Mouse (Mus musculus) cerebellum, postnatal 36 days (tissue): Measurements from ENCODE around the gene Xcl1.

ENCODE experiments used
- DNase-seq, 2 experiments: peaks; one replicate each; pipeline ENCODE4 v3.0.0; 2021 to 2022; ENCODE audit warnings: mixed read lengths in 2 of 2

Xcl1 gene

GRCm38 (mm10) chr1:164935477-164936044 is at the start of gene Xcl1:
TSS of gene Xcl1 (minus strand) at chr1:164935527.
- no peak for DNase-seq

DNA sequence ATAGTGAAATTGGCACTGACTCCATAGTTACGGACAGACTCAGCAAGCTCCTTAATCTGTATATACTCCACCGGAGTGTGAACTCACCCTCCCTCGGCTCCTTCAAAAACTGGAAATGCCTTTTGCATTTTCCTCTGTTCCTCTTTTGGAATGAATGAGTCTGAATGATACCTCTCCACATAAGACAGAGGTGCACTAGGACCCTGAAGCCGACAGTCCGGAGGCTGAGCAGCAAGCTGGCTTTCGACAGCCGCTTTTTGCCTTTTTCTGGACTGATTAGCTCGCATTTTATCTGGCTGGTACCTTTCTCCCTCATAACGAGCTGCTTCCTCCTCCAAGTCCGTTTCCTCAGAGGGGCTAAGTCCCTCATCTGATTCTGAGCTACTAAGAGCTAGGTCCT is 49.4 kb upstream of the Xcl1 start:
- DNase-seq, result peak; percentile 25 to 34

DNA sequence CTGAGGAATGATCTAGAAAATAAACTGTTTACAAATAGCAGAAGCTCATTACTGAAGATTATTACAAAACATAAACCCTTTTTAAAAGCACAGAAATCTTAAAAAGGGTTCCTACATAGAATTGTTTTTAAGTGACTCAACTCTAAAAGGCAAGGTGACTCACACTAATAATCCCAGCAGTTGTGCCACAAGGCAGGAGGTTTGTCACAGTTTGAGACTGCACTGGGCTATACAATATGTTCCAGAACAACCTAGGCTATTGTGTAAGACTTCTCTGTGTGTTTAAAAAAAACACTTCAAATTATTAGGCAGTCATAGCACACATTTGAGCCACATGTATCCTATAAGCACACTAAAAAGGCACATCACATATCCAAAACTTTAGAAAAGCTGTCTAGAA is 42.0 kb upstream of the Xcl1 start:
- DNase-seq, result no peak

DNA sequence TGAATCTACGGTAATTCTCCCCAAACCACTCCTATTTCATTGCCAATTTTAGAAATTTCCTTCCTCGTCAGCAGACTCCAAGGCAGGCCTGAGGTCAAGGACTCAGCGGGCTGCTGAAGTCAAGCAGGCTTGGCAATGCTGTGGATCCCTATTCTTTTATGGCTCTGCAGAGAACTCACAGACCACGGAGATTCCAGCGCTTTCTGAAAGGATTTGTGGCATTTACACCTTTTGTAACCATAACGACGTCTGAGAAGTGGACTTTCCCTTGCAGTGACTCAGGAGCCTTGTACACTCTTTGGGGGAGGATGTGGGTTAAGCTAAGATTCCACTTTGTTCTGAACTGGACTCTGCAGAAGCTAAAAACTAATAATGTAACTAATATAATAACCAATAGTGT is 40.4 kb upstream of the Xcl1 start:
- no peak for DNase-seq

DNA sequence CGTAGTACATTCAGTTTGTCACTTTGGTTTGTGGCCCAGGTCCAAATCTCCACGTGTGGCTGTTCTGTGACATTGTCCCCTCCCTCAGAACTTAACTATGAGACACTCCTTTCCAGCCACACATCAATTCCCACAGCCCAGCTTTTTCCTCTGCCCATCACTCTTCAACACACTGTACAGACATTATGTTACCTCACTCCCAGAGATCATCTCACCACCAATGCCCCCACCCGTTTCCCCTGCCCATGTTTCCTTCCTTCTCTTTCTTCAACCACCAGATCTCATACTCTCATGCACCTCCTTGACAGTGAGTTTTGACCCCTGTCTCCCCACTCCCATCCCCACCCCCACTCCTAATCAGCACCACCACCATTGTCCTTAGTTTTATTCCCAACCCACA is 39.9 kb upstream of the Xcl1 start:
- no peak for DNase-seq

DNA sequence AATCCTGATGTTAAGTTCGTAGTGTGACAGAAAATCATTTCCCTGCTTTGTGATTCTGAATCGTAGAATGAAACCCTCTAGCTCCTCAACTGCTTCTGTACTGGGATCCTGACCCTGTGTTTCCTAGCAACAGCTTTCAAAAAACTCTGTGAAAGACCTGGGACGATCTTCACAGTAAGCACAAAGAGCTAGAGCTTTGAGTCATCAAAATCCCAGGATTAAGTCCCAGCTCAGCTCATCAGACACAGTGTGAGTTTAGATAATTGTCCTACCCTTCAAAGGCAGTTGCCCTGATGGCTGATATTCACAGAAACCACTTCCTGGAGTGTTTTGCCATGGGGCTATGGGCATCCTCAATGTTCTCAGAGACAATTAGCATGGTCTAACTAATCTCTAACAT is 38.5 kb upstream of the Xcl1 start:
- no peak for DNase-seq

- no peak for DNase-seq
Measured at GRCm38 (mm10) chr1:164973341-164973740, 38.0 kb upstream of the Xcl1 start.

DNA sequence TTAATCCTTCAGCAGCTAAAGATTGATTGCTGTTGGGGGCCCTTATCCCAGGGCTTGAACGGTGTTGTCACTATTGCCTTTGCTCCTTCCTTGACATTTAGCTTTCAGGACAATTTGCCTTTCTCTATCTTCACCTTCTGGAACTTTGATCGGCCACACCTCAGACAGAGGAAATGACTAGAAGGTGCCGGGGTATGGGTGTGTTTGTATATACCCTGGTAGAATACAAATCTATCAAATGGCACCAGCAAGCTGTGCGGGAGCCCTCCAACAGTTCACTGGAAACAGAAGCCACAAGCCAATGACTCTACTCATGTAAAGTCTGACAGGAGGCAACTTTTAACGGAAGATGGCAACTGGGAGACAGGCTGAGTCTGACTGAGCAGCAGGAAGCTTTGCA is 37.4 kb upstream of the Xcl1 start:
- no peak for DNase-seq

GRCm38 (mm10) chr1:164966095-164966698 is 30.9 kb upstream of the Xcl1 start:
- DNase-seq, result no peak

GRCm38 (mm10) chr1:164960610-164961009 is 25.3 kb upstream of the Xcl1 start:
- no peak for DNase-seq

DNA sequence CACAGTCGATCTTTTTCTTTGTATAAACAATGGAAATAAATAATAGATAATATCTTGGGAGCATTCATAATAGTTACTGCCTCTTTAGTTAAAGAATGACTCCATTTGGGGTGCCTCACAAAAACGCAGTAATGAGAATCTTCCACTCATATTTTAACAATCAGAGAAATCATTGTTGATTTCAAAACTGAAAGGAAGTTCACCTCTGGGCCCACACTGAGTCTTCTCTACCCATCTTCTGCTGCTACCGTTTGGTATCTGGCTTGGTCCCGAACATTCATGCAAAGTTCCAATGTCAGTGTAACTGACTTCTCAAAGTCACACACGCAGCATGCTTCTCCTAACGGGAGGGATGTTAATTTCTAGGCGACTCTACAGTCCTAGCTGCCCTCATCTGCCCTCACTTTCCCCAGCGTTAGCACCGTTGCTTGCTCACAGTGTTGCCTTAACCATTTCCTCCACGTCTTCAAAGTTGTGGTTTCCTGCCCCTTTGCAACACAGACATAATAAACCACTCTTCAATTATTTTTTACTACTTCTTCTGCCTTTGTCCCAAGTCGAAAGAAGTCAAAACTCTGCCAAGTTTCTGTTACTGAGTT is 24.6 kb upstream of the Xcl1 start:
- no peak for DNase-seq

DNA sequence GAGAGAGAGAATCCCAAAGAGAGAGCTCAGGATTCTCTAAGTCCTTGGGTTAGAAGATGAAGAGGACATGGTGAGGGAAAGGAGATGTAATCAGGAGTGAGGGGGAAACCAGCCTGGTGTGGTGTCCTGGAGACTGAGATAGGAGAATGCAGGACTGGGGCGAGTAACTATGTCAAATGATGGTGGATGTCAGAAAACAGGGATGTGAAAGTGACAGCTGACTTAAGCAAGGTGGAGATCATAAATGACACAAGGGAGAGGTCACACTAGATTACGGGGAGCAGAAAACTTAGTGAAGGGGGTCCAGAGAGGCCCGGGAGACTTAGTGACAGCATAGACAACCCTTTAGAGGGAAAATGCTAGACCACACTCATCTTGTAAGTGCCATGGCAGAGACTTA is 23.8 kb upstream of the Xcl1 start:
- DNase-seq, result no peak

DNA sequence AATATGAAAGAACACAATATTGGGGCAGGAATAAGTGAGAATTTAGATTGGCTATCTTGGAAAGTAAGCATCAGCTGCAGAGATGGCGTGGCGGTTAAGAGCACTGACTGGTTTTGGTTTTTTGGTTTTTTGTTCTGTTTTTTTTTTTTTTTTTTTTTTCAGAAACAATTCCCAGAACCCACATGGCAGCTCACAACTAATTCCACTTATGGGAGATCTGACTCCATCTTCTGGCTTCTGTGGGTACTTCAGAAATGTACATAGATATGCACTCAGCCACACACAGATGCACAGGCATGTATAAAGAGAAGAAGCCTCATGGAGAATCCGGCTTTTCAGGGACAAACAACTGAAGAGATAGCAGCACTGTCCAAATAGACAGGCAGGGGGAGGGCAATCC is 22.6 kb upstream of the Xcl1 start:
- DNase-seq, result no peak

DNA sequence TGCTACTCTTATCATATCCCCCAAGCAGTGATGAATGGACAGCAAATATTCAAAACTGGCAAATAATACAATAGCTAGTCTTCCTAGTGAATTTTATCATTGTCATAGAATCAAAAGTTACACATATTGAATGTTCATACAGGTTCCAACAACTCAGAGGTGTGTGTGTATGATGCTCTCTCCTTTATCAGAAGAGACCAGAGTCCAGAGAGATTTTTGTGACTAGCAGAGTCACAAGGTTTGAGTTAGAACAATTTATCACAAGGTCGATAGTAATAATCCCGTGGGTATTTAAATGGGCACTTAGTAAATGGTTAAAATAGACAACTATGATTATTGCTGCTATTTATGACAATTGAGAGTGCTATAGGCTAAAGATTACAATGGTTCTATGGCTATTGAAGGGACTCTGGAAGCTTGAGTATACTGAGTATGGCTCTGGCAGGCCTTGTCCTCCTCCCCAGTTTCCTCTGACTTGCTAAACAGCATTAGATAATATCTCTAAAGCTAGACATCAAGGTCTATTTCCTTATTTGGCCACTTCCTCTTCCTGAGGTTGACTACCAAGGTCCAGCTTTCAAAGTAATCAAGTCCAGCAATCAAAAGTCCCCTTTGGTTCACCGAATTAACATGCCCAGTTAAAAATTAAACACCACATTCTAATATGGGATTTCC is 21.5 kb upstream of the Xcl1 start:
- no peak for DNase-seq

GRCm38 (mm10) chr1:164955452-164956196 is 20.3 kb upstream of the Xcl1 start:
- DNase-seq, result no peak

- no peak for DNase-seq
Measured at GRCm38 (mm10) chr1:164953574-164953973, 18.2 kb upstream of the Xcl1 start.

- no peak for DNase-seq
Measured at GRCm38 (mm10) chr1:164936060-164936459, 733 bp upstream of the Xcl1 start.

DNA sequence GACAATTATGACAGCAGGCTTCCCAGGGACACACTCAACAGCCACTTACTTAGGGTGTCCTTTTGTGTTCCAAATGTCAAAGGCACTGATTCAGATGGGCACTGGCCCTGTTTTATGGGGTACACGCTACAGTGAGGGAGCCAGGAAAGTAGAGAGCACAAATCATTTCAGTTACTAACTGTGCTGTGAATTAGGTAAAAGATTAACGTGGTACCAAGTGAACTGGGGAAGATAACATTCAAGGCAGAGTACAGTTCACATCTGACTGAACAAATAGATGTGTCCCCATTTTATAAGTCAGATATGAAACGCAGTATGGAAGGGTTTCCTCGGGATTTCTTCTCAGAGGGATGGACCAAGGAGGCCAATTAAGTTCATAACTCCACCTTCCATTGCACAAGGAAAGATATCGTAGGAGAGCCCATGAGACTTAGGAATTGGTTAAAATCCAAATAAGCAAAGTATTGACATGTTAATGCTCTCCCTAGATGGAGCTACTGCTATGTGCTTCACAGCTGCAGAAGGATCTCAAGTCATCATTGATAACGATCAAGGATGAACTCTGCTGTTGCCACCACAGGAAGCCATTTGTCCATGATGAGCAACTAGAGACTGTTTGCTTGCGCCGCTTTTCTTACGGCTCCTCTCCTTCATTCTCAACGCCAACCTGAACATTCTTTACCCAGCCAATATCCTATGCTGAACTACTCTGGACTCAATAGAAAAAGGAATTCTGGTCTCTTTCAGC is 1.7 kb downstream of the Xcl1 start:
- DNase-seq, result no peak

DNA sequence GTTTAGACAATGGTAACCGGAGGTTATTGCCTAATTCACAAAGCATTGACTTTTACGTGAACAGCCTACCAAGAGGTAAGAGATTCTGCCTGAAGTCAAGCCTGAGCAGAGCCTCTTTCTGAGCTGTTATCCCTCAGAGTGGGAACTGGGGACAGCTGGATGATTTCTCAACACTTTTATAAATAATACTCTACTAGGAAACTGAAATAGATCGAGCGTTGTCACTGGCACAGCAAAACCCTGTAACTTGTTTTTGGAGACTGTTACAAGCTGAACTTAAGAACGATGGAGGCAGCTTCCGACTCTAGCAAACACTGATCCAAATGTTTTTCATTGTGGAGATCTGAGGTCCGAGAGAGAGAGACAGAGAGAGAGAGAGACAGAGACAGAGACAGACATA is 4.2 kb downstream of the Xcl1 start:
- no peak for DNase-seq

GRCm38 (mm10) chr1:164930006-164930405 is 5.3 kb downstream of the Xcl1 start:
- DNase-seq, result no peak

DNA sequence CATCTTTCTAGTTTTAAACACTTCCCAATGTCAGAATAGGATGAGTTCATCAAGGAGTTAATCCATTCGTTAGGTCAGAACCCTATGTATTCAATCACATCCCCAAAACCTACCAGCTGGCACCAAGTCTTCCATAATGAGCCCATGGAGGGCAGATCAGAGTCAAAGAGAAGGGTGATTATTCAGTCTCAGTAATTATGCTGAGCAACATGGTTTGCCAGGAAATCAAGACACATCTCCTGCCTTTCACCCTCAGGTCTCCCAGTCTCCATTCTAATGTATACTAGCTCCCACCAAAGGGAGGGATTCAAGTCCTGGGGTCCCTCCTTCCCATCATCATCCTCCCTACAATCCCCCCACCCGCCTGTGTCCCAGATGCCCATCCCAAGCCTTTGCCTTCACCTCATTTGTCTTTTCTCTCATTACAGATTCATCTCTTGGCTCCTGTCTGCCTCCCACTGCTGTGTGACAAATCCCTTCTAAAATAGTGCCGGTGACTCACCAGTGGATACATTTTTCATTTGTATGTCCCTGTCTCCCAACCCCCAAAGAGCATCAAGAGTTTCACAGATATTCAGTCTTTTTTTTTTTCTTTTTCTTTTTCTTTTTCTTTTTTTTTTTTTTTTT is 8.7 kb downstream of the Xcl1 start:
- DNase-seq, result peak; percentile 23 to 49

DNA sequence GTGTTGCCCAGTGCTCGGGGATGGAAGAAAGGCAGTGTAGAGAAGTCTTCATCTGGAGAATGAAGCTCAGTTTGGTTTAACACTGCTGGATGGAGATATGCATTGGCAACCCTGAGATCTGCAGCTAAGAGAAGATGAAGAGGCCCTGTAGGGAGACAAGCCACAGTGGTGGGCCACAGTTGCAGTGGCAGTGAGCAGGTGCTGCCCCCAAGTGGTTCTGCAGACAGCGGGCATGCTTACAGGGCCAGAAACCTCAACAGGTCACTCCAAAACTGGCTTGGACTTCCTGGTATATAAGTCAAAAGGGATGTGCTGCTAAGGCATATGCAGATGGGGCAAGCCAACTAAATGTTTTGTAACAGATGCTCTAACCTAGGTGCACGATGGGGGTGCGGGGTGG is 30.3 kb downstream of the Xcl1 start:
- peak; percentile 72 to 75 for DNase-seq
